Mouse (Mus musculus) hindbrain, postnatal 0 days (tissue): ENCODE results near the gene Glrb. TPM values are rescaled to one million over a fixed set of nuclear protein-coding genes. Genes with fewer than 3 reads are reported as not detected.

ENCODE experiments used
- ATAC-seq: fragments of 200-750 bp; cut with Nextera tagmentation; 2 replicates; pipeline ENCODE4 v1.8.0; 2017; ENCODE audit warnings: mild to moderate bottlenecking, moderate TSS enrichment, moderate library complexity
- DNase-seq: peaks from one replicate; pipeline ENCODE4 v3.0.0-alpha.2; 2015; ENCODE audit warnings: low spot score
- H3K27ac ChIP-seq: fragments of 300-500 bp; sonication (generic); 2 replicates; pipeline ENCODE4 v1.5.1; 2014; ENCODE audit warnings: mild to moderate bottlenecking
- H3K27me3 ChIP-seq: fragments of 300-500 bp; sonication (generic); 2 replicates; pipeline ENCODE4 v1.6.1; 2014; ENCODE audit warnings: low read length, mixed read lengths; ENCODE audit not compliant: insufficient read depth
- H3K36me3 ChIP-seq: fragments of 300-500 bp; sonication (generic); 2 replicates; pipeline ENCODE4 v1.6.1; 2014; ENCODE audit warnings: low read length, mixed read lengths; ENCODE audit not compliant: insufficient read depth
- H3K4me1 ChIP-seq: fragments of 300-500 bp; sonication (generic); 2 replicates; pipeline ENCODE4 v1.6.1; 2014; ENCODE audit warnings: antibody characterized with exemption, low read length, mixed read lengths; ENCODE audit not compliant: insufficient read depth
- H3K4me2 ChIP-seq: fragments of 300-500 bp; sonication (generic); 2 replicates; pipeline ENCODE4 v1.6.1; 2014; ENCODE audit warnings: low read depth, mild to moderate bottlenecking, low read length, moderate library complexity, mixed read lengths
- H3K4me3 ChIP-seq: fragments of 300-500 bp; sonication (generic); 2 replicates; pipeline ENCODE4 v1.5.1; 2014; ENCODE audit warnings: low read length
- H3K9ac ChIP-seq: fragments of 300-500 bp; sonication (generic); replicated peaks from 2 replicates; pipeline ENCODE4 v1.6.1; 2014; ENCODE audit warnings: mild to moderate bottlenecking, low read length, moderate library complexity, mixed read lengths
- H3K9me3 ChIP-seq: fragments of 300-500 bp; sonication (generic); 2 replicates; pipeline ENCODE4 v1.6.1; 2016; ENCODE audit warnings: low read length, mixed read lengths
- CTCF ChIP-seq: IDR thresholded peaks from 2 replicates; pipeline ENCODE4 v1.5.1; 2016; ENCODE audit warnings: antibody characterized with exemption, control low read depth, low read depth
- WGBS: fragments of 180-500 bp; shearing (Covaris S2); extraction: QIAGEN DNeasy Blood & Tissue Kit; methylation state at CpG from one replicate; pipeline ENCODE4 v1.1.7; 2014; 5-methylcytosine and 5-hydroxymethylcytosine counted together
- polyA plus RNA-seq: library from polyadenylated mRNA; unstranded; fragments of >200 nt; fragmentation: Nextera tagmentation; extraction: Ambion mirVana; gene quantifications from 2 replicates; pipeline ENCODE4 v1.2.1, GENCODE M21; 2015
- total RNA-seq: library from RNA; depleted of rRNA; stranded (reverse); fragments of >200 nt; gene quantifications from 2 replicates; pipeline ENCODE4 v1.2.3, GENCODE M21; 2014

The Glrb gene
- total and polyA plus RNA-seq, 2 experiments from 2014 or later, result 85.7 to 99.6 TPM

DNA sequence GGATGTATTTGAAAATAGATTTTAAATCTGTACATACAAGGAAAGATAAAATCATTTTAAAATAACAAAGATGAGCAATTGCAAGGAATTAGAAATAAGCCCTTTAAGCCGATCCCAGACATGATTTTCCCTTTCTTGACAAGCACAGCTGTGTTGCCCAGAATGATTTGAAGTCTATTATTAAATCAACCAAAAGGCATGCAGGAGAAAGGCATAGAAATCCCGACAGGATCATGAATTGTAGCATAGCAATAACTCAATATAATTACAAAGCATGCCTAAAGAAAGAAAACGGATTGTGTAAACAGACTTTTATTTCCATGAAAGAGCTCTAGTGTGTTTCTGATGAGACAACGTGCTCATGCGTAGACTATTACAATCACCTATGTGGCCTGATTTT is 39.4 kb downstream of the Glrb start:
- no peaks in the 10 kb centered on the region for H3K27me3 ChIP-seq
- 0 out of 2 replicates have a peak, but pooled peaks cover 2% of the 10 kb centered on the region for H3K36me3 ChIP-seq
- no peaks in the 10 kb centered on the region for H3K9me3 ChIP-seq
- H3K4me2 ChIP-seq, result no peak overlapping the region
- no peak for ATAC-seq
- 66% methylated on average over 5 of the region's 5 CpGs for WGBS
- no peak overlapping the region for H3K9ac ChIP-seq
- no peak overlapping the region for H3K4me3 ChIP-seq
- H3K4me1 ChIP-seq, result no peaks in the 10 kb centered on the region
- H3K27ac ChIP-seq, result no peak overlapping the region
- no peak for TF ChIP-seq CTCF
- DNase-seq, result no peak

DNA sequence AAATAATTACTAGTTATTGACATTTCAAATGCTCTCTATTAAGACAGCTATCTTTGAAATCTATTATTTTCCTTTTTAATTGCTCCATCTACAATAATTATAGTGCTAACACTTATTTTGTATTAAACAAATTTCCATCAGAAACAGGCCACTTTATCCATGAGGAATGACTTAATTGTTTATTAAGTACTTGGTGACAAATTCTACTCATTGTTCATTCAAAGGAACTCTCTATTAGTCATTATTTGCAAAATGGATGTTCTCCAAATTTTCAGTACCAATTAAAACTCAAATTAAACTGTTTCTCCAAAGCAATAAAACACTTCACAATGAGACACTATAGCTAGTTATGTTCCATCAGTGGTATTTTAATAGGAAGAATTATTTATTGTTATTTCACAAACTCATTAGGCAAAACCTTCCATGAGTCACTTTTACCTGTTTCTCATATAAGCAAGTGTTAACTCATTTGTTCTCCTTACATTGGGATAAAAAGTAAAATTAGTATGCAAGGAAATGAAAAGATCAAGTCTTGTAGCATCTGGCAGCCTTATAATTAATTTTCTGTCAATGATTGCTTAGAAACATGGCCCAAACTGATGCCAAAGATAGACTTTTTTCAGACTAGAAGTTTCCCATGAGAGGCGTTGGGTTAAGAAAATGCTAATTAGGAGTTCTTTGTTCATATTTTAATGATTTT is 41.8 kb downstream of the Glrb start:
- no peak overlapping the region for H3K27ac ChIP-seq
- H3K9me3 ChIP-seq, result no peaks in the 10 kb centered on the region
- no peak for TF ChIP-seq CTCF
- 0 out of 2 replicates have a peak, but pooled peaks cover 3% of the 10 kb centered on the region for H3K36me3 ChIP-seq
- ATAC-seq (no peak), DNase-seq (no peak)
- H3K9ac ChIP-seq, result no peak overlapping the region
- no peak overlapping the region for H3K4me2 ChIP-seq
- H3K27me3 ChIP-seq, result no peaks in the 10 kb centered on the region
- no peak overlapping the region for H3K4me3 ChIP-seq
- H3K4me1 ChIP-seq, result no peaks in the 10 kb centered on the region
- 80% methylated on average over 1 of the region's 1 CpGs for WGBS

DNA sequence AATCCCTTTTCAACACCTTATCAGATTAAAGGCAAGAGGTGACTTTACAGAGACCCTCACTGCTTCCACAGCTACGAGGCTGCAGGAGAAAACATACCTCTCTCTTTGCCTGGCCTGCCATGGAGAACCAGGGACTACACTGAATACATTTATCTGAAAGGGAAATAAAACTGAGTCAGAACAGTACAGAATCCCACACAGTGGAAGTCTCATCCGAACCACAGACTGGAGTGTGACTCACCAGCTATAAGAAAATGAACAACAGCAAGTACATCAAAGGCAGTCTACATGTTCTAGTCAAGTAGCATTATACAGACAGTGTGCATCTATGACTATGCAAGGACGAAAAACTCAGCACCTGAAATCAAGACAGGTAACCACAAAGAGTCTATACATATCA is 46.1 kb downstream of the Glrb start:
- no peaks in the 10 kb centered on the region for H3K9me3 ChIP-seq
- no peak overlapping the region for H3K4me3 ChIP-seq
- DNase-seq (no peak), ATAC-seq (no peak)
- no peak overlapping the region for H3K4me2 ChIP-seq
- TF ChIP-seq CTCF, result no peak
- no peaks in the 10 kb centered on the region for H3K27me3 ChIP-seq
- H3K27ac ChIP-seq, result no peak overlapping the region
- H3K36me3 ChIP-seq, result 0 out of 2 replicates have a peak, but pooled peaks cover 3% of the 10 kb centered on the region
- no peaks in the 10 kb centered on the region for H3K4me1 ChIP-seq
- no peak overlapping the region for H3K9ac ChIP-seq
- WGBS, result 83% methylated on average over 3 of the region's 3 CpGs

DNA sequence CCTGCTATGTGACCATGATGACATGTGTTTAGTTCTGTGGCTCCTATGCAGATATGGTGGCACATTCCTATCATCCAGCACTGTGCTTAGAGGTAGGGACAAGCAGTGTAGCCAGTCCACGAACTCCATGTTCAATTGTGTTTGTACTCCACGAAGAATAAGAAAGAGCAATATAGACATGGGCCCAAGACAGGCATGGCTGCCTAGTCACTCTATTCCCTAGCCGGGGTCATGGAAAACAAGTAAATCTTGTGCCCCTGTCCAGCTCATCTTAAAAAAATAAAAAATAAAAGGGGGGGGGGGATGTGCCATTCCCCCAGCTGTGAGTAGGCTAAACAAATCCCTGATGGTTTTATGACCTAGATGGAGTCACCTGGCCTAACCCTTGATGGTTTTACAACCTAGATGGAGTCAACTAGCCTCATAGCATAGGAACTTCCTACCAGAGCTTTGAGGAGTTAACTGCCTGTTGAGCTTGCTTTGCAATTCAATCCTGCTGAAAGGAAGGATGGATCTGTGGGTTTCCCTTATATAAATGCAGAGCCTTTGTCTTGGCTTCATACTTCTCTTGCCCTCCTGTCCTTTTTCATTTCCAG is 60.5 kb downstream of the Glrb start:
- Histone ChIP-seq H3K27me3 (no peaks in the 10 kb centered on the region), H3K4me2 (no peak overlapping the region), H3K9me3 (no peaks in the 10 kb centered on the region), H3K4me1 (no peaks in the 10 kb centered on the region), H3K36me3 (0 out of 2 replicates have a peak, but pooled peaks cover 3% of the 10 kb centered on the region), H3K9ac (no peak overlapping the region), H3K27ac (no peak overlapping the region), H3K4me3 (no peak overlapping the region)
- ATAC-seq (no peak), DNase-seq (no peak)
- 93% methylated on average over 3 of the region's 3 CpGs for WGBS
- TF ChIP-seq CTCF, result no peak

DNA sequence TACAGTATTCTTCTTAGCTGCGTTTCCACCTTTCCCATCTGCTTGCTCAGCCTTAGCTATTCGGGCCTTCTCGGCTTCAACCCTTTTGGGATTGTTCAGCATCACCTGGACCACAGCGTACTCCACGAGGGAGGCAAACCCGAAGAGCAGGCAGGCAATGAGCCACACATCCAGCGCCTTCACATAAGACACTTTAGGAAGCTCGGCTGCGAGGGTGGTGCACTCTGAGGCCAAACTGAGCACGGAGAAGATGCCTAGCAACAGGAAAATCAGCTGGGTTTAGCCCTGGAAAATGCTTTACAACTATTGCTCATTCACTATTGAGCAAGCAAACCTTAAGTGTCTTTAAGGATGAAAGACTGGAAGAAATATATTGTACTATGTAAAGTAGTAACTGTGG is 62.5 kb downstream of the Glrb start:
- TF ChIP-seq CTCF, result no peak

DNA sequence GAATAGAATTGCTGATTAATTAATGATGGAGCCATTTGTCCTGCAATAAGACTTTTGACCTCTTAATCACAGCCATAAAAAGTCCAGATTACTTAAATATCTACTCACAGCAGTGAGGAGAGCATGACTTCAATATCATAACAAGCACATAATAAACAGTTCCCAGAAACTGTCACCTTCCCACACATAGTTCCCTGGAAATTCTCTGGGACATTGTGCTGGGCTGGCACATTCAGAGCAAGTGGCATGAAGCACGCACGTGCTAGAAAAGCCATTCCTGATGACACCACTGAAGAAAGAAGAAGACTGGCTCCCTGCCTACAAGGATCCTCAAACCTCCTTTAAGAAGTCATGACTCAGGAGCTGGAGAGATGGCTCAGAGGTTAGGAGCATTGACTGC is 67.8 kb downstream of the Glrb start:
- DNase-seq (no peak), ATAC-seq (no peak)
- WGBS, result 59% methylated on average over 2 of the region's 2 CpGs
- Histone ChIP-seq H3K4me3 (no peak overlapping the region), H3K4me2 (no peak overlapping the region), H3K4me1 (no peaks in the 10 kb centered on the region), H3K36me3 (no peaks in the 10 kb centered on the region), H3K9ac (no peak overlapping the region), H3K27ac (no peak overlapping the region), H3K9me3 (no peaks in the 10 kb centered on the region), H3K27me3 (no peaks in the 10 kb centered on the region)
- TF ChIP-seq CTCF, result no peak

More for the DNA sequence above, 62.5 kb downstream of the Glrb start:
- Histone ChIP-seq H3K4me1 (no peaks in the 10 kb centered on the region), H3K4me3 (no peak overlapping the region), H3K27me3 (no peaks in the 10 kb centered on the region), H3K9ac (no peak overlapping the region), H3K4me2 (no peak overlapping the region), H3K9me3 (no peaks in the 10 kb centered on the region), H3K27ac (no peak overlapping the region), H3K36me3 (0 out of 2 replicates have a peak, but pooled peaks cover 3% of the 10 kb centered on the region)
- DNase-seq (no peak), ATAC-seq (no peak)
- WGBS, result 84% methylated on average over 10 of the region's 10 CpGs

DNA sequence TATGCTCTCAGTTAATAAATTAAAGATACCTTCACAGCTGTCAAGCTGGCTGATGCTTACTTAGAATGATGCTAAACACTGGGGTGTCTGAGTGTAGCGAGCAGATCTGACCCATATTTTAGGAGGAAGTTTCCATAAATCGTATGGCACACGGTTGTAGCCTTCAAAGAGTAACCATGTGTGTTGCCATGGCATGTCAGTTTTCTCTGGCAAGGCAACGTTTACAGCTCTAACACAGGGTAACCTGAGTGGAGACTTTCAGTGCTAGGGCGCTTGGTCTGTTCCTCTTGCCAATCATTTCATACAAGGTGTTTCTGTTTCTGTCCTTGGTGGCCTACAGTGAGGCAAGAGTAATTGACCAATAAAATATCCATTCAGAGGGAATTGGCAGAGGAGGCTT is 73.6 kb downstream of the Glrb start:
- Histone ChIP-seq H3K27me3 (no peaks in the 10 kb centered on the region), H3K4me3 (no peak overlapping the region), H3K27ac (no peak overlapping the region), H3K36me3 (no peaks in the 10 kb centered on the region), H3K4me1 (no peaks in the 10 kb centered on the region), H3K4me2 (no peak overlapping the region), H3K9ac (no peak overlapping the region), H3K9me3 (no peaks in the 10 kb centered on the region)
- no peak for ATAC-seq
- TF ChIP-seq CTCF, result no peak
- WGBS, result 81% methylated on average over 5 of the region's 5 CpGs
- DNase-seq, result no peak
